Mouse (Mus musculus): Measurements from ENCODE around the gene Arhgef10l. TPM values are rescaled to one million over a fixed set of nuclear protein-coding genes. Genes with fewer than 3 reads are reported as not detected.

The Arhgef10l gene
- polyA plus RNA-seq, 1 experiment from 2014 or later, result 15.3 TPM

- H3K9me3 ChIP-seq (replicated peaks), result no peaks in the 10 kb centered on the region
- H3K4me1 ChIP-seq (replicated peaks), result peaks cover 3% of the 10 kb centered on the region; the same call in 1 of the 2 replicates
- H3K4me3 ChIP-seq, result no peak overlapping the region
- H3K36me3 ChIP-seq, result no peaks in the 10 kb centered on the region
- H3K27ac ChIP-seq, result no peak overlapping the region
- WGBS, result 85% methylated on average over 3 of the region's 3 CpGs
- no peak overlapping the region for H3K4me2 ChIP-seq
- no peak for ATAC-seq (replicated peaks; ENCODE audit: insufficient number of reproducible peaks, insufficient read depth, low FRiP score, low read depth)
- peaks cover 14% of the 10 kb centered on the region; the same call in 1 of the 2 replicates for H3K27me3 ChIP-seq
- no peak overlapping the region for H3K9ac ChIP-seq
These were observed 160.2 kb downstream of the Arhgef10l start for GRCm38 (mm10) chr4:140505608-140506002.

- H3K4me1 ChIP-seq (replicated peaks), result peaks cover 3% of the 10 kb centered on the region; the same call in 1 of the 2 replicates
- H3K27me3 ChIP-seq, result peaks cover 14% of the 10 kb centered on the region; the same call in 1 of the 2 replicates
- no peaks in the 10 kb centered on the region for H3K36me3 ChIP-seq
- ATAC-seq (replicated peaks; ENCODE audit: insufficient number of reproducible peaks, insufficient read depth, low FRiP score, low read depth), result no peak
- no peak overlapping the region for H3K9ac ChIP-seq
- no peak overlapping the region for H3K4me2 ChIP-seq
- no peak overlapping the region for H3K4me3 ChIP-seq
- no peaks in the 10 kb centered on the region for H3K9me3 ChIP-seq (replicated peaks)
- H3K27ac ChIP-seq, result no peak overlapping the region
- 75% methylated on average over 18 of the region's 19 CpGs for WGBS
These were observed 160.7 kb downstream of the Arhgef10l start for GRCm38 (mm10) chr4:140504921-140505607.

DNA sequence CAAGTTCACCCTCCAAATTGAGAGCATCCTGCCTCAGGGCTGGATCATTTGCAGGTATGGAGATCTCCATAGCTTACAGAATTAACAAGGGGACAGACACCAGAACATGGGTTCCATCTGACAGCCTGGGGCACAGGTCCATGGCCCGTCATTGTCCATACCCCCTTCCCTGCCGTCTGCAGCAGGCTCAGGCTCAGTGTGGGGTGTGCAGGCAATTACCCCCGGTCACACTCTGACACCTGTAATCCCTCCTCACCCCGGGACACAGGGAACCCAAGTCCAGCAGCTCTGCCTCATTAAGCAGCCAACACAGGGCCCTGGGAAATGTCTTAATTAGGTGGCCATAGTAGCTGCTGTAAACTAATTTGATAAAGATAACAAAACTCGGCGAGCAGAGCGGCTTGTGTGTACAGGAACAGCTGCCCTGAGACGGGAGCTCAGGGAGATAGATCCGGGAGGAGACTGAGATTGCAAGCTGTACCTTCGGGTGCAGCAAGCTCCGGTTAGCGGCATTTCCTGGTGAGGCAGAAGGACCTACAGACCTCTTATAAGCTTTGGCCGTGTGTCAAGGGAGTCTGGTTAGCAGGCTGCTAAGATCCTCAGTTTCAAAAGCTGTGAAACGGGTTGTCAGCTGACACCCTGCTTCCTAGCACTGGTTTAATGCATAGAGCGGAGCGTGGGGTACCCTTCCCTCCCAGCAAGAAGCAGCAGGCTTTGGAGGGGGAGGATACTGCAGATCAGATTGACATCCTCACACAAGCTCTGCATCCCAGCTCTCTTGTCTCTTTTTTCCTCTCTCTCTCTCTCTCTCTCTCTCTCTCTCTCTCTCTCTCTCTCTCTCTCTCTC is 161.5 kb downstream of the Arhgef10l start:
- no peak overlapping the region for H3K4me3 ChIP-seq
- peaks cover 14% of the 10 kb centered on the region; the same call in 1 of the 2 replicates for H3K27me3 ChIP-seq
- 20% methylated on average over 16 of the region's 16 CpGs for WGBS
- ATAC-seq (replicated peaks; ENCODE audit: insufficient number of reproducible peaks, insufficient read depth, low FRiP score, low read depth), result no peak
- no peaks in the 10 kb centered on the region for H3K9me3 ChIP-seq (replicated peaks)
- no peak overlapping the region for H3K9ac ChIP-seq
- H3K36me3 ChIP-seq, result no peaks in the 10 kb centered on the region
- no peak overlapping the region for H3K4me2 ChIP-seq
- no peak overlapping the region for H3K27ac ChIP-seq
- H3K4me1 ChIP-seq (replicated peaks), result peaks cover 3% of the 10 kb centered on the region; the same call in 1 of the 2 replicates

- Histone ChIP-seq H3K27ac (no peak overlapping the region), H3K27me3 (peaks cover 14% of the 10 kb centered on the region; the same call in 1 of the 2 replicates), H3K4me1 (replicated peaks) (no peaks in the 10 kb centered on the region), H3K4me2 (no peak overlapping the region), H3K9me3 (replicated peaks) (no peaks in the 10 kb centered on the region), H3K4me3 (no peak overlapping the region), H3K36me3 (no peaks in the 10 kb centered on the region), H3K9ac (no peak overlapping the region)
- 25% methylated on average over 7 of the region's 7 CpGs for WGBS
- ATAC-seq (replicated peaks; ENCODE audit: insufficient number of reproducible peaks, insufficient read depth, low FRiP score, low read depth), result no peak
These were observed 165.0 kb downstream of the Arhgef10l start for GRCm38 (mm10) chr4:140500766-140501165.

DNA sequence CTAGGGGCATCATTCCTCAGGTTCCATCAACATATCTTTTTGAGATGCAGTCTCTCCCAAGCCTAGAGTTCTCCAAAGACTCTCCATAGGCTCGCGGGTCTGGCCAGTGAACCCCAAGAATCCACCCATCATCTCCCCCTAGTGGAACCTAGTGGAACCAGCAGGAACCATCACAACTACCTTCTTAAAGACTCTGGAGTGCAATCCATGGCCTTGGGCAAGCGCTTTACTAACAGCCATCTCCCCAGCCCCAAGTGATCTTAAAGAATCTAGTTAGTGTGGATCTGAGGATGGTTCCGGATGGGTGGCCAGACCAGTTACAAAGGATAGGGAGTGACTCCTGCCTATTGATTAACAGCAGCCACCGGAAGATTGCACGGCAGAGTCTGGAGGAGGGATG is 166.2 kb downstream of the Arhgef10l start:
- Histone ChIP-seq H3K4me2 (no peak overlapping the region), H3K9ac (no peak overlapping the region), H3K9me3 (replicated peaks) (no peaks in the 10 kb centered on the region), H3K27ac (no peak overlapping the region), H3K27me3 (peaks cover 14% of the 10 kb centered on the region; the same call in 1 of the 2 replicates), H3K36me3 (no peaks in the 10 kb centered on the region), H3K4me1 (replicated peaks) (no peaks in the 10 kb centered on the region), H3K4me3 (no peak overlapping the region)
- ATAC-seq (replicated peaks; ENCODE audit: insufficient number of reproducible peaks, insufficient read depth, low FRiP score, low read depth), result no peak
- 73% methylated on average over 6 of the region's 6 CpGs for WGBS

DNA sequence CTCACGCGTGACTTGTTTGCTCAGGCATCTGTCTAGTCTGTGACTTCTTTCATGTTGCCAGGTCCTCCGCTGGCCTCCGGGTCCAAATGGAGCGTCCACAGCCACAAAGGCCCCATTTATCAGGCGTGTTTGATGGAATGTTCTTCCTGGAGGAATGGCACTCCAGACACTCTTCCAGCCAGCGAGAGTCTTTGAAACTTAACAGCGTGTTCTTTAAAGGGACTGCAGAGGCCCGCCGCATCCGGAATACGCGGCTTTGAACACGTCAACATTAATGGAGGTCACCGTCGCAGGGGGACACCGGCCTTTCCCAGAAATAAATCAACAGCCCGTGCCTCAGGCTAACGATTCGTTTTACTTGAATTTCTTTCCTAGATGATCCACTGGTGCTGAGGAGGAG is 168.6 kb downstream of the Arhgef10l start:
- Histone ChIP-seq H3K9ac (no peak overlapping the region), H3K4me3 (no peak overlapping the region), H3K27ac (no peak overlapping the region), H3K27me3 (peaks cover 4% of the 10 kb centered on the region; the same call in 1 of the 2 replicates), H3K36me3 (no peaks in the 10 kb centered on the region), H3K9me3 (replicated peaks) (no peaks in the 10 kb centered on the region), H3K4me2 (no peak overlapping the region), H3K4me1 (replicated peaks) (no peaks in the 10 kb centered on the region)
- WGBS, result 52% methylated on average over 20 of the region's 20 CpGs
- ATAC-seq (replicated peaks; ENCODE audit: insufficient number of reproducible peaks, insufficient read depth, low FRiP score, low read depth), result no peak

DNA sequence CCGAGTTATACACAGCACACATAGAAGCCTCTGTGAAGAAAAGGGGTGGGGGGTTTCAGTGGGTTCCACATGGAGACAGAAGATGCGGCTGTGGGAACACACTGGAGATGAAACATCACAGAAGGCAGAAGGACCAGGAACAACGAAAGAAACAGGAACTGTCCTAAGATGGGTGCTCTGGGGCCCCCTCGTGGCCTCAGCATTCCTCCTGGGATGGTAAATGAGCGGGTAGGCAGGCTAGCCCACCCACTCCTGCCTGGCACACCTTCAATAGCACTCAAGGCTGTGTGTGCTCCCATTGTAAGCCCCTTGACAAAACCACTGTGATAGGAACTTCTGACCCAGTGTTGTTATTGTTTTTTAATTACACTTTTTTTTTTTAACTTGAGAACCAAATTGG is 174.3 kb downstream of the Arhgef10l start:
- no peaks in the 10 kb centered on the region for H3K4me1 ChIP-seq (replicated peaks)
- 37% methylated on average over 5 of the region's 5 CpGs for WGBS
- no peak for ATAC-seq (replicated peaks; ENCODE audit: insufficient number of reproducible peaks, insufficient read depth, low FRiP score, low read depth)
- no peaks in the 10 kb centered on the region; the same call in 1 of the 2 replicates for H3K27me3 ChIP-seq
- no peaks in the 10 kb centered on the region for H3K36me3 ChIP-seq
- H3K4me2 ChIP-seq, result no peak overlapping the region
- no peak overlapping the region for H3K9ac ChIP-seq
- no peak overlapping the region for H3K27ac ChIP-seq
- H3K9me3 ChIP-seq (replicated peaks), result no peaks in the 10 kb centered on the region
- H3K4me3 ChIP-seq, result no peak overlapping the region

- Histone ChIP-seq H3K9ac (no peak overlapping the region), H3K4me2 (no peak overlapping the region), H3K36me3 (no peaks in the 10 kb centered on the region), H3K27ac (no peak overlapping the region), H3K27me3 (no peaks in the 10 kb centered on the region), H3K4me1 (replicated peaks) (no peaks in the 10 kb centered on the region), H3K4me3 (no peak overlapping the region), H3K9me3 (replicated peaks) (no peaks in the 10 kb centered on the region)
- no peak for ATAC-seq (replicated peaks; ENCODE audit: insufficient number of reproducible peaks, insufficient read depth, low FRiP score, low read depth)
- 58% methylated on average over 12 of the region's 12 CpGs for WGBS
These were observed 180.4 kb downstream of the Arhgef10l start for GRCm38 (mm10) chr4:140485442-140485841.

DNA sequence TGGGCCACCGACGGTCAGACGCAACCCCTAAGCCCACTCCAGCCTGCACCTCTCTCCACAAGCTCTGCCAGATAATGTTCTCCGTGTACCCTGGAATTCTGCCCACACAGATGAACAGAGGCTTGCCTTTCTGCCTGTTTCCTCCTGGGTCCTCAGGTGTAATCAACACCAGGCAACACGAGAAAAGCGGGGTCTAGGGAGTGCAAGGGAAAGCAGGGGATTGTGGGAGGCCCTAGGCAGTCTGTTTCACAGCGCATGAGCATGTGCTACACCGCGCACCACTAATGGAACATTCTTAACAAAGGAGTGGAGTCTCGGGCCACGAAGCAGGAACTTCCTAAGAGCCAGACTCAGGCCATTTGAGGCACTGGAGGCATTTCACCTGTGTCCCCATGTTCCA is 182.7 kb downstream of the Arhgef10l start:
- no peaks in the 10 kb centered on the region for H3K9me3 ChIP-seq (replicated peaks)
- peaks cover 5% of the 10 kb centered on the region; the same call in 1 of the 2 replicates for H3K4me1 ChIP-seq (replicated peaks)
- no peak overlapping the region for H3K4me3 ChIP-seq
- H3K9ac ChIP-seq, result no peak overlapping the region
- H3K4me2 ChIP-seq, result no peak overlapping the region
- no peaks in the 10 kb centered on the region for H3K27me3 ChIP-seq
- H3K27ac ChIP-seq, result no peak overlapping the region
- H3K36me3 ChIP-seq, result no peaks in the 10 kb centered on the region
- no peak for ATAC-seq (replicated peaks; ENCODE audit: insufficient number of reproducible peaks, insufficient read depth, low FRiP score, low read depth)
- 75% methylated on average over 11 of the region's 11 CpGs for WGBS

- H3K4me1 ChIP-seq (replicated peaks), result peaks cover 5% of the 10 kb centered on the region; the same call in 1 of the 2 replicates
These were observed 185.3 kb downstream of the Arhgef10l start for GRCm38 (mm10) chr4:140480369-140481067.

GRCm38 (mm10) chr4:140475194-140475593 is 190.6 kb downstream of the Arhgef10l start:
- Histone ChIP-seq H3K27me3 (no peaks in the 10 kb centered on the region), H3K9ac (no peak overlapping the region), H3K27ac (no peak overlapping the region), H3K9me3 (replicated peaks) (no peaks in the 10 kb centered on the region), H3K4me3 (no peak overlapping the region), H3K36me3 (no peaks in the 10 kb centered on the region), H3K4me2 (no peak overlapping the region), H3K4me1 (replicated peaks) (peaks cover 4% of the 10 kb centered on the region; the same call in 1 of the 2 replicates)
- 69% methylated on average over 8 of the region's 8 CpGs for WGBS
- ATAC-seq (replicated peaks; ENCODE audit: insufficient number of reproducible peaks, insufficient read depth, low FRiP score, low read depth), result no peak

More at GRCm38 (mm10) chr4:140480369-140481067, 185.3 kb downstream of the Arhgef10l start:
- ATAC-seq (replicated peaks; ENCODE audit: insufficient number of reproducible peaks, insufficient read depth, low FRiP score, low read depth), result no peak
- H3K9ac ChIP-seq, result no peak overlapping the region
- no peaks in the 10 kb centered on the region for H3K27me3 ChIP-seq
- no peak overlapping the region for H3K27ac ChIP-seq
- H3K9me3 ChIP-seq (replicated peaks), result no peaks in the 10 kb centered on the region
- H3K36me3 ChIP-seq, result no peaks in the 10 kb centered on the region
- WGBS, result 45% methylated on average over 15 of the region's 15 CpGs
- no peak overlapping the region for H3K4me3 ChIP-seq
- H3K4me2 ChIP-seq, result no peak overlapping the region
